Mouse (Mus musculus) lung, adult 2 months (tissue): ENCODE measurements around the gene Fyb.

Experiments
- CTCF ChIP-seq: fragments of 200-500 bp; IDR thresholded peaks from 2 replicates; pipeline ENCODE4 v1.5.1; 2011; ENCODE audit warnings: mild to moderate bottlenecking, low read length, control low read depth; ENCODE audit not compliant: insufficient read depth
- POLR2A ChIP-seq: fragments of 200-500 bp; IDR thresholded peaks from 2 replicates; pipeline ENCODE4 v1.6.1; 2011; ENCODE audit warnings: low read depth, mild to moderate bottlenecking, control low read depth, low read length, borderline replicate concordance; ENCODE audit errors: extremely low read depth

DNA sequence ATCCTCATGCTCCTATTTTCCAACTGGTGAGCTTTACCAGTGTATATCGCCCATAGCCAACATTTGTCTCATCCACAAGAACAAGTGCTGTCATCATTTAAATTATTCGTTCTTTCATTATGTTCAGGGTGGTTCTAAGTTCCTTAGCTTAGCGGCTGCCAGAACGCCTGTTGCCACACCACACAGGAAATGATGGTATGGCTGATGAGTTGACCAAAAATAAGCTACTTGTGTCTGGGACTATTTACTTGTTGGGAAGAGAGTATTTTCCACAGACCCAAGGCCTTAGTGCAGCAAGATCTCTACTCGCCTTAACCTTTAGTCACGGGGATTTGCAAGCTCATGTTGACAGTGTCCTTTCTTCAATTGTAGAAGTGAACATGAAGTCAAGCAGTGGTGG lies 34.3 kb downstream of the Fyb start:
- TF ChIP-seq CTCF (no peak), POLR2A (no peak)
